Mouse (Mus musculus): ENCODE measurements around the gene Tmem178b. TPM values are rescaled to one million over a fixed set of nuclear protein-coding genes. Genes with fewer than 3 reads are reported as not detected.

Gene Tmem178b
- total RNA-seq, 2 experiments from 2014 or later, result 1.3 to 2.0 TPM

GRCm38 (mm10) chr6:40236841-40237765 is 364.0 kb downstream of the Tmem178b start:
- no peak for DNase-seq
- peak; percentile 54 for TF ChIP-seq CTCF (IDR thresholded peaks at IDR 0.05)
- Histone ChIP-seq H3K4me3 (no peak overlapping the region), H3K27ac (no peak overlapping the region)
- intact Hi-C loops (cut with DNase I), result no loop called here

- DNase-seq, result no peak
- intact Hi-C loops (cut with DNase I), result no loop called here
- TF ChIP-seq CTCF (IDR thresholded peaks at IDR 0.05), result no peak
Observed at GRCm38 (mm10) chr6:40238857-40239256, 365.8 kb downstream of the Tmem178b start.

GRCm38 (mm10) chr6:40240671-40241070 is 367.6 kb downstream of the Tmem178b start:
- DNase-seq, result no peak

More at GRCm38 (mm10) chr6:40238857-40239256, 365.8 kb downstream of the Tmem178b start:
- Histone ChIP-seq H3K4me3 (no peak overlapping the region), H3K27ac (no peak overlapping the region)

GRCm38 (mm10) chr6:40247398-40247946 is 374.4 kb downstream of the Tmem178b start:
- intact Hi-C loops (cut with DNase I), result no loop called here

More at GRCm38 (mm10) chr6:40240671-40241070, 367.6 kb downstream of the Tmem178b start:
- intact Hi-C loops (cut with DNase I), result no loop called here
- H3K4me3 ChIP-seq, result no peak overlapping the region
- no peak overlapping the region for H3K27ac ChIP-seq
- TF ChIP-seq CTCF (IDR thresholded peaks at IDR 0.05), result no peak

GRCm38 (mm10) chr6:40249939-40250338 is 376.9 kb downstream of the Tmem178b start:
- peak overlapping the region; percentile 16; the same call in 1 of the 2 replicates for H3K27ac ChIP-seq
- no peak for DNase-seq
- no peak for TF ChIP-seq CTCF (IDR thresholded peaks at IDR 0.05)
- no peak overlapping the region for H3K4me3 ChIP-seq
- intact Hi-C loops (cut with DNase I), result no loop called here

More at GRCm38 (mm10) chr6:40247398-40247946, 374.4 kb downstream of the Tmem178b start:
- H3K4me3 ChIP-seq, result no peak overlapping the region
- DNase-seq, result no peak
- TF ChIP-seq CTCF (IDR thresholded peaks at IDR 0.05), result no peak
- no peak overlapping the region for H3K27ac ChIP-seq

- H3K27ac ChIP-seq, result no peak overlapping the region
- TF ChIP-seq CTCF (IDR thresholded peaks at IDR 0.05), result no peak
- no peak for DNase-seq
- intact Hi-C loops (cut with DNase I), result no loop called here
- no peak overlapping the region for H3K4me3 ChIP-seq
Observed at GRCm38 (mm10) chr6:40263687-40264086, 390.6 kb downstream of the Tmem178b start.

- DNase-seq, result no peak
- no peak for TF ChIP-seq CTCF (IDR thresholded peaks at IDR 0.05)
- Histone ChIP-seq H3K4me3 (no peak overlapping the region), H3K27ac (no peak overlapping the region)
- intact Hi-C loops (cut with DNase I), result no loop called here
Observed at GRCm38 (mm10) chr6:40300707-40301106, 427.6 kb downstream of the Tmem178b start.

- no peak overlapping the region for H3K4me3 ChIP-seq
- peak; percentile 59 for DNase-seq
- TF ChIP-seq CTCF (IDR thresholded peaks at IDR 0.05), result peak; percentile 57
- no peak overlapping the region for H3K27ac ChIP-seq
- intact Hi-C loops (cut with DNase I), result loop anchor here (2.0 kb wide), 1 partner anchor 433 kb away; no protein-coding TSS in a partner anchor
Observed at GRCm38 (mm10) chr6:40303379-40303778, 430.3 kb downstream of the Tmem178b start.

Other genes starting within 250 kb of the Tmem178b start
- 1 to 10 TPM; 6.5 to 8.1 TPM for gene Braf, start 147.8 kb upstream of the Tmem178b start, total RNA-seq (2021)
- 10 to 100 TPM; 48.4 to 70.0 TPM for gene Mrps33, start 62.3 kb upstream of the Tmem178b start, total RNA-seq (2021)

All from gastrocnemius, adult 2 months (tissue).